Mouse (Mus musculus) E14TG2a.4 (cell line): ENCODE results near the gene Fdxr.

Experiments used
- CTCF ChIP-seq: conservative IDR thresholded peaks from 2 replicates; pipeline ENCODE4 v1.5.1; 2014; ENCODE audit warnings: low read length
- POU5F1 ChIP-seq: IDR thresholded peaks from 2 replicates; pipeline ENCODE4 v1.6.1; 2014; ENCODE audit warnings: low read length, borderline replicate concordance

GRCm38 (mm10) chr11:115223877-115224276 is 53.0 kb downstream of the Fdxr start:
- TF ChIP-seq CTCF (no peak), POU5F1 (no peak)
